9 mouse cellular contexts compared by ENCODE assay signal in the genomic region with DNA sequence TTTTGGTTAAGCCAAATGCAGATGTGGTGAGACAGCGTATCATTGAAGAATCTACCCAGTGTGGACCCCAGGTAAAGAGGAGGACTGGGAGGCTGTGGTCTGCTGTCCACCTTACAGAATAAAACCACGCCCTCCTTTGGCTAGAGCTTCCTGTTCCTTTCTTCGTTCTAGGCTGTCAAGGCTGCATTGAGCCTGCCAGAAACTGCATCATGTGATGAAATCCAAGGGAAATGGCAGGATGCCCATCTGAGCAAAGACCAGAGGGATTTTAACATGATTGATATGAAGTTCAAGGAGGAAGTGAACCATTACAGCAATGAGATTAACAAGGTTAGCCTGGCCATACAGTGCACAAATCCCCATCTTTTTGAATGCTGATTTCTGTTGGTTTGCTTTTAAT. TPM values are rescaled to one million over a fixed set of nuclear protein-coding genes. Genes with fewer than 3 reads are reported as not detected.
DNase-seq lines count a peak whose midpoint lies in the region; ATAC-seq and TF ChIP-seq lines count a peak whose summit lies in the region.
"Had no signal": no experiment of that assay in that cellular context is flagged by ENCODE, and none has a peak within 500 bp of the region (broad histone marks: within the 10 kb centered on the region; RNA-seq: fewer than 3 reads in every experiment).

No protein-coding gene starts in this region.

- H3K27me3 ChIP-seq in kidney, embryonic 14.5 days (ENCODE audit: control insufficient read depth, insufficient read depth, low read length) = no peaks in the 10 kb centered on the region
- no peaks in the 10 kb centered on the region for H3K27me3 ChIP-seq in thymus, adult 2 months (ENCODE audit: control insufficient read depth, insufficient read depth, low read length)
- H3K27me3 ChIP-seq: midbrain, embryonic 15.5 days had no signal

- no peaks in the 10 kb centered on the region for H3K4me1 ChIP-seq in kidney, embryonic 14.5 days (ENCODE audit: control insufficient read depth, insufficient read depth, low read length)
- H3K4me1 ChIP-seq in thymus, adult 2 months (replicated peaks; ENCODE audit: control insufficient read depth, insufficient read depth, low read length) = peaks cover 6% of the 10 kb centered on the region
- H3K4me1 ChIP-seq: midbrain, embryonic 15.5 days had no signal

- no peak overlapping the region for H3K9ac ChIP-seq in kidney, embryonic 14.5 days (ENCODE audit: low read depth, low read length)
- H3K9ac ChIP-seq: midbrain, embryonic 15.5 days had no signal

- no peaks in the 10 kb centered on the region for H3K9me3 ChIP-seq in kidney, embryonic 14.5 days (ENCODE audit: control insufficient read depth, low read length)
- H3K9me3 ChIP-seq: midbrain, embryonic 15.5 days had no signal

- WGBS in kidney, embryonic 14.5 days = 88% methylated on average over 3 of the region's 3 CpGs
- WGBS in thymus, adult 2 months = 77% methylated on average over 3 of the region's 3 CpGs

- H3K27ac ChIP-seq in kidney, embryonic 14.5 days (ENCODE audit: low read depth, low read length) = no peak overlapping the region
- H3K27ac ChIP-seq in thymus, adult 2 months (ENCODE audit: control insufficient read depth, insufficient read depth, low read length) = no peak overlapping the region
- H3K27ac ChIP-seq: midbrain, embryonic 15.5 days had no signal

- H3K4me2 ChIP-seq in kidney, embryonic 14.5 days (replicated peaks; ENCODE audit: low read depth, low read length) = no peak overlapping the region
- H3K4me2 ChIP-seq: midbrain, embryonic 15.5 days had no signal

- no peak overlapping the region for H3K4me3 ChIP-seq in kidney, embryonic 14.5 days (ENCODE audit: low read length)
- H3K4me3 ChIP-seq in thymus, adult 2 months (ENCODE audit: control insufficient read depth, insufficient read depth, low read length) = no peak overlapping the region
- H3K4me3 ChIP-seq: midbrain, embryonic 15.5 days had no signal

- H3K36me3 ChIP-seq in kidney, embryonic 14.5 days (ENCODE audit: control insufficient read depth, insufficient read depth, low read length) = peaks cover 75% of the 10 kb centered on the region
- H3K36me3 ChIP-seq in thymus, adult 2 months (ENCODE audit: control insufficient read depth, insufficient read depth, low read length) = peaks cover 4% of the 10 kb centered on the region

- TF ChIP-seq POLR2A in thymus, adult 2 months (IDR thresholded peaks at IDR 0.05; ENCODE audit: control insufficient read depth, extremely low read depth, insufficient read depth, low read length, poor library complexity) = no peak

- TF ChIP-seq CTCF in thymus, adult 2 months (IDR thresholded peaks at IDR 0.05; ENCODE audit: borderline replicate concordance, control insufficient read depth, extremely low read depth, insufficient read depth, low read length, poor library complexity) = no peak

- ATAC-seq in kidney, embryonic 14.5 days (ENCODE audit: low FRiP score, low TSS enrichment) = no peak
- ATAC-seq: midbrain, embryonic 15.5 days had no signal

- DNase-seq in kidney, adult 11 months = peak; percentile 82
- DNase-seq in adipocyte (ENCODE audit: low spot score) = peak; percentile 95
- peak; percentile 40 for DNase-seq in gastrocnemius, postnatal 25 days
- peak; percentile 85 for DNase-seq in lung, postnatal 10 days
- DNase-seq in thymus, postnatal 14 days = no peak
- DNase-seq in right cerebral cortex, adult 2 months (ENCODE audit: low spot score in 2 of 2) = no peak
- no peak for DNase-seq in thymus, adult 2 months

RNA-seq across cellular contexts. Expression of a gene that starts 41.7 kb away (rescaled TPM):
- 18.6 and 37.0 TPM in 2 replicates for polyA plus RNA-seq in kidney, embryonic 14.5 days (2014; fragmentation: Nextera tagmentation; extraction: Ambion mirVana)
- total RNA-seq in gastrocnemius, postnatal 25 days (2021) = 10 to 100 TPM; 26.7 to 34.2 TPM
- polyA plus RNA-seq in thymus, adult 2 months (2012; rRNA removed) = 17.3 TPM in 2 replicates

RNA-seq across cellular contexts. Expression of a gene that starts 42.0 kb away (rescaled TPM):
- 85.5 and 131 TPM in 2 replicates for polyA plus RNA-seq in kidney, embryonic 14.5 days (2014; fragmentation: Nextera tagmentation; extraction: Ambion mirVana)
- 10 to 100 TPM; 65.0 to 76.7 TPM for total RNA-seq in gastrocnemius, postnatal 25 days (2021)
- 18.2 and 23.0 TPM in 2 replicates for polyA plus RNA-seq in thymus, adult 2 months (2012; rRNA removed)

Comparison
In these comparisons a context has a peak if more than half of its experiments do, and no peak if none do; other contexts are left out.
1. DNase-seq: peak in kidney, adult 11 months (single experiment), adipocyte (single experiment), gastrocnemius, postnatal 25 days (single experiment) and lung, postnatal 10 days (single experiment); none in thymus, postnatal 14 days (single experiment), right cerebral cortex, adult 2 months (0 of 2) and thymus, adult 2 months (single experiment).